Mouse (Mus musculus) C2C12 (cell line): ENCODE results near the gene Teddm1b. TPM values are rescaled to one million over a fixed set of nuclear protein-coding genes. Genes with fewer than 3 reads are reported as not detected.
A peak's percentile ranks its signal among the peaks of the same experiment; 100 is the strongest.

Source experiments
- H3K27me3 ChIP-seq: one replicate; pipeline ENCODE4 v1.6.1; 2011; ENCODE audit not compliant: control insufficient read depth, insufficient read depth, insufficient read length
- H3K36me3 ChIP-seq: one replicate; pipeline ENCODE4 v1.6.1; 2011; ENCODE audit not compliant: control insufficient read depth, insufficient read depth
- H3K4me3 ChIP-seq: one replicate; pipeline ENCODE4 v1.5.1; 2011; ENCODE audit warnings: mild to moderate bottlenecking, control low read depth; ENCODE audit not compliant: poor library complexity, insufficient read depth, severe bottlenecking
- H3K79me2 ChIP-seq: one replicate; pipeline ENCODE4 v1.6.1; 2011; ENCODE audit not compliant: control insufficient read depth, insufficient read depth
- H3K79me3 ChIP-seq: one replicate; pipeline ENCODE4 v1.6.1; 2011; ENCODE audit warnings: low read depth, control low read depth
- H3ac ChIP-seq: one replicate; pipeline ENCODE3; 2011; ENCODE audit warnings: low read depth; ENCODE audit not compliant: control insufficient read depth, insufficient read length
- CEBPB ChIP-seq: IDR thresholded peaks from one replicate; pipeline ENCODE4 v1.6.1; 2011; ENCODE audit warnings: low read depth, mild to moderate bottlenecking, control low read depth, moderate library complexity
- CTCF ChIP-seq: IDR thresholded peaks from one replicate; pipeline ENCODE4 v1.5.1; 2011; ENCODE audit not compliant: control insufficient read depth, insufficient read depth, insufficient read length
- FOSL1 ChIP-seq: IDR thresholded peaks from one replicate; pipeline ENCODE4 v1.8.0; 2011; ENCODE audit warnings: mild to moderate bottlenecking, low read length; ENCODE audit not compliant: poor library complexity, insufficient read depth, severe bottlenecking
- MAX ChIP-seq: IDR thresholded peaks from one replicate; pipeline ENCODE4 v1.6.1; 2011; ENCODE audit warnings: mild to moderate bottlenecking, control low read depth
- MYOD1 ChIP-seq: IDR thresholded peaks from one replicate; pipeline ENCODE4 v1.6.1; 2011; ENCODE audit warnings: low read depth; ENCODE audit not compliant: control insufficient read depth, insufficient read length
- MYOG ChIP-seq: IDR thresholded peaks from one replicate; pipeline ENCODE4 v1.6.1; 2011; ENCODE audit not compliant: control insufficient read depth, insufficient read length; ENCODE audit errors: extremely low read depth
- USF1 ChIP-seq: IDR thresholded peaks from one replicate; pipeline ENCODE4 v1.6.1; 2011; ENCODE audit warnings: low read depth, mild to moderate bottlenecking, control low read depth, moderate library complexity
- polyA plus RNA-seq: library from polyadenylated mRNA; unstranded; fragments of >200 nt; fragmentation: generic; extraction: Trizol; gene quantifications from one replicate; pipeline ENCODE4 v1.2.1, GENCODE M21; 2012; ENCODE audit warnings: missing spikeins

Gene Teddm1b
- polyA plus RNA-seq, 1 experiment: 0.01 TPM

GRCm38 (mm10) chr1:153905884-153906283 is 31.7 kb downstream of the Teddm1b start:
- no peak for TF ChIP-seq CTCF
- TF ChIP-seq MYOD1: peak; percentile 64
- no peak for TF ChIP-seq USF1
- no peak for TF ChIP-seq MYOG
- no peak for TF ChIP-seq MAX
- no peak for TF ChIP-seq FOSL1
- no peak for TF ChIP-seq CEBPB
- peaks cover 40% of the 10 kb centered on the region for H3K36me3 ChIP-seq

DNA sequence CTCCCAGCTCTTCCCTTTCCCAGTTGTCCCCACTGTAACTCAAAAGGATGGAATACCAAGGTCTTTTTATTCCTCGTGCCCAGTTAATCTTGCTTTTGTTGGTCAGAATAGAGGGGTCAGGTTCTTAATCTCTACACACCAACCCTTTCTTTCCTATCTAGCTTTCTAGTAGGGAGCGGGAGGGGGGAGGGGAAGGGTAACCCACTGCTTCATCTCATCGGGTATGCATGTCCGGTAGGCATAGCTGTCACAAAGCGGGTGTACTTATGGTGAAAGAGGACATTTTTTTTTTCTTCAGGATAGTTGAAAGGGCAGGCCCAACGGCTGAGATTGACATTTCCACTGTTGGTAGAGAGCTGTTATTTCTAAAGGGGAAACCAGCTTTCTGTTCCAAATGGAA is 34.1 kb downstream of the Teddm1b start:
- H3K4me3 ChIP-seq: no peak overlapping the region
- peaks cover 39% of the 10 kb centered on the region for H3K36me3 ChIP-seq
- no peaks in the 10 kb centered on the region for H3K79me2 ChIP-seq
- no peaks in the 10 kb centered on the region for H3K79me3 ChIP-seq
- H3ac ChIP-seq: no peak overlapping the region
- TF ChIP-seq CEBPB: no peak
- TF ChIP-seq MYOG: no peak
- no peak for TF ChIP-seq FOSL1
- TF ChIP-seq CTCF: no peak
- TF ChIP-seq USF1: no peak
- TF ChIP-seq MAX: no peak
- TF ChIP-seq MYOD1: no peak
- H3K27me3 ChIP-seq: no peaks in the 10 kb centered on the region

More at GRCm38 (mm10) chr1:153905884-153906283, 31.7 kb downstream of the Teddm1b start:
- H3K79me2 ChIP-seq: no peaks in the 10 kb centered on the region
- H3K4me3 ChIP-seq: no peak overlapping the region
- no peak overlapping the region for H3ac ChIP-seq
- H3K27me3 ChIP-seq: no peaks in the 10 kb centered on the region
- no peaks in the 10 kb centered on the region for H3K79me3 ChIP-seq

- Histone ChIP-seq H3K79me2 (no peaks in the 10 kb centered on the region), H3K36me3 (peaks cover 36% of the 10 kb centered on the region), H3K27me3 (no peaks in the 10 kb centered on the region), H3ac (no peak overlapping the region), H3K4me3 (no peak overlapping the region), H3K79me3 (no peaks in the 10 kb centered on the region)
- no peak for TF ChIP-seq CTCF
- no peak for TF ChIP-seq MYOD1
- no peak for TF ChIP-seq CEBPB
- no peak for TF ChIP-seq USF1
- TF ChIP-seq MAX: no peak
- TF ChIP-seq FOSL1: no peak
- no peak for TF ChIP-seq MYOG
Measured at GRCm38 (mm10) chr1:153908741-153909140, 34.6 kb downstream of the Teddm1b start.

GRCm38 (mm10) chr1:153909213-153909962 is 35.2 kb downstream of the Teddm1b start:
- no peak for TF ChIP-seq MYOD1
- no peak for TF ChIP-seq MAX
- TF ChIP-seq FOSL1: no peak
- Histone ChIP-seq H3K36me3 (peaks cover 29% of the 10 kb centered on the region), H3K79me2 (no peaks in the 10 kb centered on the region)

DNA sequence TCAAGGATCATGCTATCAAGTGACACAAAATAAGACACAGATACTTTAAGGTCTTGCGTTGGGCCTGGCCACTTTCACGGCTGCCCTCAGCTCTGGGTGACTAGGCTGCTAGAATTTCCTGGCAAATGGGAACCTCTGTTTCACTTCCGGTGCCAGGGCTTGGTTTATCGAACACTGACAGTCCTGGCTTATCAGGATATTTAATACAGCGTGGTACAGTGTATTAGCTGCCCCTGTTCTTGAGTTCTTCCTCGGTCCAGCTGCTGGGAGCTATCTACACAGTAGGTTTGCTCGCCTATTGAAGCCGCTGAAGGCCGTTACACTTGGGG is 35.8 kb downstream of the Teddm1b start:
- no peaks in the 10 kb centered on the region for H3K27me3 ChIP-seq
- H3K4me3 ChIP-seq: no peak overlapping the region
- H3K79me2 ChIP-seq: no peaks in the 10 kb centered on the region
- peaks cover 25% of the 10 kb centered on the region for H3K36me3 ChIP-seq
- no peaks in the 10 kb centered on the region for H3K79me3 ChIP-seq
- TF ChIP-seq FOSL1 (no peak), CTCF (no peak), USF1 (no peak), CEBPB (no peak), MAX (no peak), MYOG (no peak), MYOD1 (no peak)
- H3ac ChIP-seq: no peak overlapping the region

More at GRCm38 (mm10) chr1:153909213-153909962, 35.2 kb downstream of the Teddm1b start:
- no peak overlapping the region for H3ac ChIP-seq
- H3K27me3 ChIP-seq: no peaks in the 10 kb centered on the region
- no peak overlapping the region for H3K4me3 ChIP-seq
- H3K79me3 ChIP-seq: no peaks in the 10 kb centered on the region

- Histone ChIP-seq H3K4me3 (no peak overlapping the region), H3K27me3 (no peaks in the 10 kb centered on the region), H3K36me3 (peaks cover 21% of the 10 kb centered on the region), H3ac (no peak overlapping the region), H3K79me3 (no peaks in the 10 kb centered on the region), H3K79me2 (no peaks in the 10 kb centered on the region)
- TF ChIP-seq MYOG (no peak), CEBPB (no peak), MAX (no peak), USF1 (no peak), MYOD1 (no peak), FOSL1 (no peak), CTCF (no peak)
Measured at GRCm38 (mm10) chr1:153910423-153910822, 36.3 kb downstream of the Teddm1b start.
